Mouse (Mus musculus) lung, adult 2 months (tissue): ENCODE data around the gene Manba.

Experiments
- CTCF ChIP-seq: fragments of 200-500 bp; IDR thresholded peaks from 2 replicates; pipeline ENCODE4 v1.5.1; 2011; ENCODE audit warnings: mild to moderate bottlenecking, low read length, control low read depth; ENCODE audit not compliant: insufficient read depth
- POLR2A ChIP-seq: fragments of 200-500 bp; IDR thresholded peaks from 2 replicates; pipeline ENCODE4 v1.6.1; 2011; ENCODE audit warnings: low read depth, mild to moderate bottlenecking, control low read depth, low read length, borderline replicate concordance; ENCODE audit errors: extremely low read depth

DNA sequence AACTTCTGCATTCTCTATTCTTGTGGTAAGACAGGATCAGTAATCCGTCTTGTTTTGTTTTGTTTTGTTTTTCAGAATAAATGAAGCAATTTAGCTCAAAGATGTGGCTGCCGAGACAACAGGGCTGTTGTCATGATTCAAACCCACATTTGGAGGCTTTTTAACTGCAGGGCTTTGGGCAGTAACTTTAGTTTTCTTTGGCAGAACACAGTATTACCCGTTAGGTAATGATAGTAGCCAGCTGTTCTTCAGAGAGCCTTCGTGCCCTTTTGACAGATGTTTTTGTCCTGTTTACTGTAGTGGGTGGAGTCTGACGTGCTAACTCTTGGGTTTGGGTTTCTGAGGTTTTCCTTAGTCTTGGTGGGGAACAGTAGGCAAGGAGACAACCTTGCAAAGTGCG, 87.6 kb downstream of the Manba start:
- TF ChIP-seq CTCF: no peak
- TF ChIP-seq POLR2A: no peak
